Mouse (Mus musculus): ENCODE measurements around the gene Gpr25. TPM values are rescaled to one million over a fixed set of nuclear protein-coding genes. Genes with fewer than 3 reads are reported as not detected.
A peak's percentile ranks its signal among the peaks of the same experiment; 100 is the strongest.

Gpr25 gene
- not detected in 2 replicates for polyA plus RNA-seq (2012; ENCODE audit: insufficient read depth, insufficient read length, low replicate concordance, missing spikeins)

DNA sequence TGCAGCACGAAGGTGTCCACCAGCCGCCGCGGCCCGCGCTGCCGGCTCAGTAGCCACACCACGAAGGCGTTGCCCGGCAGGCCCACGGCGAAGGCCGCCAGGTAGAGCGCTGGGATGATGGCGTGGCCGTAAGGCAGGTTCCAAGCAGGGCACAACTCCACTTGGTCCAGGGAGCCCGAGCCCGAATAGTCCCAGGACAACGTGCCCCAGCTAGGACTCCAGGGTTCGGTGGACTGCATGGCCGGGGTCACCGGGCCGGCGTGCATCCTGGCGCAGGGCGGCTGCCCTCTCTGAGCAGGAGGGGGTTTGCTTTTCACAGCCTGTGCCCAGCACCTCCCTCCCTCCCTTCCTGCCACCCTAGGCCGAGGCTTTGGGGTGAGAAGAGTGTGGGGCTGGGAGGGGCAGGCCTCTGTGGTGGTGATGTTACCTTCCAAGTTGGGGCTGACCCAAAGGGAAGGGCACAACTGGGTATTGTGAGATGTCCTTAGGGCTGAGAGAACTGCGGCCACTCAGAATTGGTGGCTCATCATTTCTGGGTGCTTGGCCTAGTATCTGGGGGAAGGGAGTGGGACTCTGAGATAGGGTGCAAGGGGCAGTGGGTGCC, at the start of gene Gpr25:
Gene Gpr25 (minus strand): TSS at position 239 of the 604 bp plus-strand sequence.
- Histone ChIP-seq H3K4me3 (ENCODE audit: insufficient read depth, low read depth, low read length) (peak within 1 kb of the TSS; percentile 66), H3K4me1 (ENCODE audit: control insufficient read depth, insufficient read depth, low read length) (peaks cover 19% of the 10 kb centered on the region), H3K27ac (ENCODE audit: insufficient read depth, low read depth, low read length) (no peak within 1 kb of the TSS)
- WGBS = 15% methylated on average over 28 of the region's 28 CpGs
- TF ChIP-seq POLR2A (IDR thresholded peaks at IDR 0.05; ENCODE audit: insufficient read depth, low read depth, low read length) (no peak), CTCF (IDR thresholded peaks at IDR 0.05; ENCODE audit: insufficient read depth, low read depth, low read length) (no peak)

DNA sequence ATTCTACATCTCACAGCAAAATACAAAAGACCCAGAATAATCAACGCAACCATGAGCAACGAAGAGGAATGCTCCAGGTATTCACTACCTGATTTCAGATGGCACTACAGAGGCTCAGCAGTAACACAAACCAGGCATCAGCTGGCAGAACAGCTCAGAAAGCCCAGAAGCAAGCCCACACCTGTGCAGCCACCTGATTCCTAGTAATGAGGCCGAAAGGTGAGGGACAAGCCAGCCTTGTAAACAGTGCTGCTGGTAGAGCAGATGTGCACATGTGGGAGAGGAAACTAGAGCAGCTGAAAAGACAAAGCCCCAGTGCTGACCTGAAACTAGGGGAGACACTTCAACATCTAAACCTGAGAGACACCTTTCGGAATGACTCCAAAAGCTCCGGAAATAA, 48.5 kb upstream of the Gpr25 start:
- no peak overlapping the region for H3K4me3 ChIP-seq (ENCODE audit: insufficient read depth, low read depth, low read length)
- H3K4me1 ChIP-seq (ENCODE audit: control insufficient read depth, insufficient read depth, low read length) = no peaks in the 10 kb centered on the region; the same call in 1 of the 2 replicates
- TF ChIP-seq POLR2A (IDR thresholded peaks at IDR 0.05; ENCODE audit: insufficient read depth, low read depth, low read length) = no peak
- no peak for TF ChIP-seq CTCF (IDR thresholded peaks at IDR 0.05; ENCODE audit: insufficient read depth, low read depth, low read length)
- WGBS = 89% methylated on average over 5 of the region's 5 CpGs
- H3K27ac ChIP-seq (ENCODE audit: insufficient read depth, low read depth, low read length) = no peak overlapping the region

GRCm38 (mm10) chr1:136306424-136306823, 45.8 kb upstream of the Gpr25 start:
- H3K4me1 ChIP-seq (ENCODE audit: control insufficient read depth, insufficient read depth, low read length) = no peaks in the 10 kb centered on the region
- 50% methylated on average over 3 of the region's 3 CpGs for WGBS
- no peak for TF ChIP-seq POLR2A (IDR thresholded peaks at IDR 0.05; ENCODE audit: insufficient read depth, low read depth, low read length)
- no peak for TF ChIP-seq CTCF (IDR thresholded peaks at IDR 0.05; ENCODE audit: insufficient read depth, low read depth, low read length)
- H3K4me3 ChIP-seq (ENCODE audit: insufficient read depth, low read depth, low read length) = no peak overlapping the region
- no peak overlapping the region for H3K27ac ChIP-seq (ENCODE audit: insufficient read depth, low read depth, low read length)

GRCm38 (mm10) chr1:136293961-136294360, 33.3 kb upstream of the Gpr25 start:
- H3K4me1 ChIP-seq (ENCODE audit: control insufficient read depth, insufficient read depth, low read length) = peaks cover 7% of the 10 kb centered on the region; the same call in 1 of the 2 replicates
- H3K4me3 ChIP-seq (ENCODE audit: insufficient read depth, low read depth, low read length) = no peak overlapping the region
- H3K27ac ChIP-seq (ENCODE audit: insufficient read depth, low read depth, low read length) = no peak overlapping the region
- TF ChIP-seq POLR2A (IDR thresholded peaks at IDR 0.05; ENCODE audit: insufficient read depth, low read depth, low read length) (no peak), CTCF (IDR thresholded peaks at IDR 0.05; ENCODE audit: insufficient read depth, low read depth, low read length) (no peak)

GRCm38 (mm10) chr1:136289803-136290202, 29.1 kb upstream of the Gpr25 start:
- Histone ChIP-seq H3K4me1 (ENCODE audit: control insufficient read depth, insufficient read depth, low read length) (peaks cover 5% of the 10 kb centered on the region; the same call in 1 of the 2 replicates), H3K4me3 (ENCODE audit: insufficient read depth, low read depth, low read length) (no peak overlapping the region), H3K27ac (ENCODE audit: insufficient read depth, low read depth, low read length) (no peak overlapping the region)
- 44% methylated on average over 1 of the region's 1 CpGs for WGBS
- TF ChIP-seq CTCF (IDR thresholded peaks at IDR 0.05; ENCODE audit: insufficient read depth, low read depth, low read length) (no peak), POLR2A (IDR thresholded peaks at IDR 0.05; ENCODE audit: insufficient read depth, low read depth, low read length) (no peak)

- TF ChIP-seq CTCF (IDR thresholded peaks at IDR 0.05; ENCODE audit: insufficient read depth, low read depth, low read length) (no peak), POLR2A (IDR thresholded peaks at IDR 0.05; ENCODE audit: insufficient read depth, low read depth, low read length) (no peak)
- no peak overlapping the region for H3K4me3 ChIP-seq (ENCODE audit: insufficient read depth, low read depth, low read length)
- 49% methylated on average over 8 of the region's 8 CpGs for WGBS
- peaks cover 10% of the 10 kb centered on the region for H3K4me1 ChIP-seq (ENCODE audit: control insufficient read depth, insufficient read depth, low read length)
- H3K27ac ChIP-seq (ENCODE audit: insufficient read depth, low read depth, low read length) = peak overlapping the region; percentile 27
These were observed 16.7 kb upstream of the Gpr25 start for GRCm38 (mm10) chr1:136277366-136277765.

DNA sequence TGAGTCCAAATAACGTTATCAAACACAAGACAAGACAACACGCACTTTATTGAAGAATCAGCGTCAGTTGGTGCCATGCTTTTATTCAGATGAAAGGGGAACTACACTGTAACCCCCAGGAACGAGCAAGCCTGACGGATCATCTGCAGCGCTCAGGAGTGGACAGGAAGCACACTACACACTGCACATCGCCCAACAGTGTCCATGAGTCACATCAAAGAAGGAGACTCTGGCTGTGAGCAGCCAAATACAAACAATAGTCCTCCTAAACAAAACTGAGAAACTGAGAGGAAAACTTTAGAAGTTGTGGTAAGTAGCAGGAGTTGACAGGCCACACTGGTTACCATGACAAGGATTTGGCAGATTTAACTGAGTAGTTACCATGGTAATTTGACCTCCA, 7.6 kb upstream of the Gpr25 start:
- Histone ChIP-seq H3K27ac (ENCODE audit: insufficient read depth, low read depth, low read length) (no peak overlapping the region), H3K4me1 (ENCODE audit: control insufficient read depth, insufficient read depth, low read length) (no peaks in the 10 kb centered on the region), H3K4me3 (ENCODE audit: insufficient read depth, low read depth, low read length) (no peak overlapping the region)
- TF ChIP-seq POLR2A (IDR thresholded peaks at IDR 0.05; ENCODE audit: insufficient read depth, low read depth, low read length) (no peak), CTCF (IDR thresholded peaks at IDR 0.05; ENCODE audit: insufficient read depth, low read depth, low read length) (no peak)
- 62% methylated on average over 7 of the region's 7 CpGs for WGBS

- Histone ChIP-seq H3K4me3 (ENCODE audit: insufficient read depth, low read depth, low read length) (no peak overlapping the region), H3K27ac (ENCODE audit: insufficient read depth, low read depth, low read length) (no peak overlapping the region), H3K4me1 (ENCODE audit: control insufficient read depth, insufficient read depth, low read length) (peaks cover 4% of the 10 kb centered on the region)
- 82% methylated on average over 6 of the region's 6 CpGs for WGBS
- TF ChIP-seq POLR2A (IDR thresholded peaks at IDR 0.05; ENCODE audit: insufficient read depth, low read depth, low read length) = no peak
- TF ChIP-seq CTCF (IDR thresholded peaks at IDR 0.05; ENCODE audit: insufficient read depth, low read depth, low read length) = no peak
These were observed 5.5 kb upstream of the Gpr25 start for GRCm38 (mm10) chr1:136266127-136266526.

- TF ChIP-seq CTCF (IDR thresholded peaks at IDR 0.05; ENCODE audit: insufficient read depth, low read depth, low read length) = no peak
- no peak for TF ChIP-seq POLR2A (IDR thresholded peaks at IDR 0.05; ENCODE audit: insufficient read depth, low read depth, low read length)
- 81% methylated on average over 5 of the region's 5 CpGs for WGBS
- H3K4me1 ChIP-seq (ENCODE audit: control insufficient read depth, insufficient read depth, low read length) = peaks cover 19% of the 10 kb centered on the region
- H3K27ac ChIP-seq (ENCODE audit: insufficient read depth, low read depth, low read length) = no peak overlapping the region
- H3K4me3 ChIP-seq (ENCODE audit: insufficient read depth, low read depth, low read length) = no peak overlapping the region
These were observed 2.7 kb upstream of the Gpr25 start for GRCm38 (mm10) chr1:136263355-136263754.

Data from olfactory bulb, adult 2 months (tissue).